Mouse (Mus musculus) layer of hippocampus, adult 18-20 months (tissue): ENCODE measurements around the gene Slc38a8. TPM values are rescaled to one million over a fixed set of nuclear protein-coding genes. Genes with fewer than 3 reads are reported as not detected.

Source experiments
- DNase-seq, 2 experiments: peaks; one replicate each; pipeline ENCODE4 v3.0.0; 2022; ENCODE audit warnings: low spot score in 2 of 2
- total RNA-seq, 2 experiments: library from RNA; stranded (reverse); gene quantifications; 2 replicates each; pipeline ENCODE4 v1.2.3; 2021

The Slc38a8 gene
- total RNA-seq, 2 experiments from 2014 or later = 0.17 to 0.20 TPM

GRCm38 (mm10) chr8:119439424-119439823, 62.1 kb downstream of the Slc38a8 start:
- DNase-seq = no peak

- no peak for DNase-seq
These were observed 62.6 kb downstream of the Slc38a8 start for GRCm38 (mm10) chr8:119438876-119439275.

GRCm38 (mm10) chr8:119437506-119437905, 64.0 kb downstream of the Slc38a8 start:
- DNase-seq = no peak

- DNase-seq = no peak
These were observed 64.6 kb downstream of the Slc38a8 start for GRCm38 (mm10) chr8:119436933-119437332.

GRCm38 (mm10) chr8:119436331-119436730, 65.2 kb downstream of the Slc38a8 start:
- DNase-seq = no peak

GRCm38 (mm10) chr8:119435527-119435926, 66.0 kb downstream of the Slc38a8 start:
- no peak for DNase-seq

GRCm38 (mm10) chr8:119434569-119434968, 66.9 kb downstream of the Slc38a8 start:
- no peak for DNase-seq

GRCm38 (mm10) chr8:119433582-119434174, 67.8 kb downstream of the Slc38a8 start, which contains the start of gene Osgin1:
Gene Osgin1, plus strand, starts transcription at chr8:119434124.
- no peak for DNase-seq

- no peak for DNase-seq
These were observed 69.1 kb downstream of the Slc38a8 start for GRCm38 (mm10) chr8:119432372-119432771.

GRCm38 (mm10) chr8:119430690-119431089, 70.8 kb downstream of the Slc38a8 start:
- DNase-seq = no peak

- DNase-seq = no peak
These were observed 71.2 kb downstream of the Slc38a8 start for GRCm38 (mm10) chr8:119430250-119430649.

Other genes with a start within 250 kb of the Slc38a8 start
- 100 to 1,000 TPM; 317 to 341 TPM for gene Hsbp1, start 157.2 kb downstream of the Slc38a8 start, total RNA-seq
- 10 to 100 TPM; 28.2 to 28.7 TPM for gene Mlycd, start 106.8 kb downstream of the Slc38a8 start, total RNA-seq
- gene Osgin1, start 67.6 kb downstream of the Slc38a8 start, total RNA-seq = under 1 TPM; 0.58 to 0.67 TPM
- gene Necab2, start 55.0 kb downstream of the Slc38a8 start, total RNA-seq = 100 to 1,000 TPM; 124 to 125 TPM
- gene Mbtps1, start 57.0 kb upstream of the Slc38a8 start, total RNA-seq = 10 to 100 TPM; 68.3 to 74.0 TPM
- 10 to 100 TPM; 49.3 to 54.0 TPM for gene Hsdl1, start 73.5 kb upstream of the Slc38a8 start, total RNA-seq
- gene Dnaaf1, start 73.5 kb upstream of the Slc38a8 start, total RNA-seq = under 1 TPM; 0.25 to 0.32 TPM
- gene Taf1c, start 103.5 kb upstream of the Slc38a8 start, total RNA-seq = 10 to 100 TPM; 11.3 TPM
- gene Adad2, start 111.0 kb upstream of the Slc38a8 start, total RNA-seq = under 1 TPM; 0.18 to 0.42 TPM
- 1 to 10 TPM; 3.1 to 3.2 TPM for gene Kcng4, start 134.0 kb upstream of the Slc38a8 start, total RNA-seq
- 1 to 10 TPM; 6.8 to 7.7 TPM for gene Wfdc1, start 164.7 kb upstream of the Slc38a8 start, total RNA-seq
- 1 to 10 TPM; 1.6 to 2.2 TPM for gene Atp2c2, start 198.3 kb upstream of the Slc38a8 start, total RNA-seq